Mouse (Mus musculus): ENCODE results near the gene Mmp23.

DNA sequence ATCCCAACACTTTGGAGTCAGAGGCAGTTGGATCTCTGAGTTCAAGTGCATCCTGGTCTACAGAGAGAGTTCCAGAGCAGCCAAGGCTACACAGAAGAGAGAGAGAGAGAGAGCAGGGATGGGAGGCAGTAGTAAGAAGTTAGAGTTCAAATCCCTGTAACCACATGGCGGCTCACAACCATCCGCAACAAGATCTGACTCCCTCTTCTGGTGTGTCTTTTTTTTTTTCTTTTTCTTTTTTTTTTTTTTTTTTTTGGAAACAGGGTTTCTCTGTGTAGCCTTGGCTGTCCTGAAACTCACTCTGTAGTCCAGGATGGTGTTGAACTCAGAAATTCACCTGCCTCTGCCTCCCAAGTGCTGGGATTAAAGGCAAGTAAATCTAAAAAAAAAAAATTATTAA is 18.9 kb upstream of the Mmp23 start:
- TF ChIP-seq CTCF (IDR thresholded peaks at IDR 0.05; ENCODE audit: low read depth, low read length) (no peak), POLR2A (IDR thresholded peaks at IDR 0.05; ENCODE audit: insufficient read depth, low read length) (no peak)
